Mouse (Mus musculus) kidney, embryonic 16.5 days (tissue): ENCODE results near the gene Msmo1. TPM values are rescaled to one million over a fixed set of nuclear protein-coding genes. Genes with fewer than 3 reads are reported as not detected.

ENCODE experiments used
- ATAC-seq: fragments of 200-750 bp; cut with Nextera tagmentation; 2 replicates; pipeline ENCODE4 v1.8.0; 2017; ENCODE audit warnings: moderate TSS enrichment; ENCODE audit not compliant: low FRiP score, low TSS enrichment
- H3K27ac ChIP-seq: fragments of 300-500 bp; sonication (generic); 2 replicates; pipeline ENCODE4 v1.5.1; 2014; ENCODE audit warnings: low read length
- H3K27me3 ChIP-seq: fragments of 300-500 bp; sonication (generic); 2 replicates; pipeline ENCODE4 v1.6.1; 2014; ENCODE audit warnings: low read length, control low read depth, mixed read lengths; ENCODE audit not compliant: insufficient read depth
- H3K36me3 ChIP-seq: fragments of 300-500 bp; sonication (generic); 2 replicates; pipeline ENCODE4 v1.6.1; 2014; ENCODE audit warnings: low read length, control low read depth, mixed read lengths; ENCODE audit not compliant: insufficient read depth
- H3K4me1 ChIP-seq: fragments of 300-500 bp; sonication (generic); 2 replicates; pipeline ENCODE4 v1.6.1; 2014; ENCODE audit warnings: low read length, control low read depth, mixed read lengths; ENCODE audit not compliant: insufficient read depth
- H3K4me2 ChIP-seq: fragments of 300-500 bp; sonication (generic); replicated peaks from 2 replicates; pipeline ENCODE4 v1.6.1; 2014; ENCODE audit warnings: low read depth, low read length
- H3K4me3 ChIP-seq: fragments of 300-500 bp; sonication (generic); 2 replicates; pipeline ENCODE4 v1.5.1; 2014; ENCODE audit warnings: mild to moderate bottlenecking, low read length
- H3K9ac ChIP-seq: fragments of 300-500 bp; sonication (generic); replicated peaks from 2 replicates; pipeline ENCODE4 v1.6.1; 2014; ENCODE audit warnings: low read length
- H3K9me3 ChIP-seq: fragments of 300-500 bp; sonication (generic); 2 replicates; pipeline ENCODE4 v1.6.1; 2016; ENCODE audit warnings: low read length, control low read depth
- WGBS: fragments of 180-500 bp; shearing (Covaris S2); extraction: QIAGEN DNeasy Blood & Tissue Kit; methylation state at CpG from one replicate; pipeline ENCODE4 v1.1.7; 2014; 5-methylcytosine and 5-hydroxymethylcytosine counted together
- polyA plus RNA-seq: library from polyadenylated mRNA; unstranded; fragments of >200 nt; fragmentation: Nextera tagmentation; extraction: Ambion mirVana; gene quantifications from 2 replicates; pipeline ENCODE4 v1.2.1, GENCODE M21; 2015

Gene Msmo1
- polyA plus RNA-seq, 1 experiment from 2014 or later: 73.8 TPM

GRCm38 (mm10) chr8:64726190-64726695 is 7.3 kb downstream of the Msmo1 start:
- no peak for ATAC-seq
- H3K9ac ChIP-seq: no peak overlapping the region
- H3K4me2 ChIP-seq: no peak overlapping the region
- H3K27me3 ChIP-seq: no peaks in the 10 kb centered on the region
- 86% methylated on average over 4 of the region's 4 CpGs for WGBS
- 0 out of 2 replicates have a peak, but pooled peaks cover 1% of the 10 kb centered on the region for H3K4me1 ChIP-seq
- no peaks in the 10 kb centered on the region for H3K9me3 ChIP-seq
- peaks cover 54% of the 10 kb centered on the region for H3K36me3 ChIP-seq
- H3K4me3 ChIP-seq: no peak overlapping the region
- H3K27ac ChIP-seq: no peak overlapping the region

GRCm38 (mm10) chr8:64723206-64723605 is 10.4 kb downstream of the Msmo1 start:
- Histone ChIP-seq H3K36me3 (peaks cover 71% of the 10 kb centered on the region), H3K9me3 (no peaks in the 10 kb centered on the region), H3K4me1 (no peaks in the 10 kb centered on the region), H3K4me2 (no peak overlapping the region), H3K4me3 (no peak overlapping the region), H3K27me3 (no peaks in the 10 kb centered on the region), H3K27ac (no peak overlapping the region), H3K9ac (no peak overlapping the region)
- WGBS: 94% methylated on average over 2 of the region's 2 CpGs
- no peak for ATAC-seq

- 85% methylated on average over 7 of the region's 7 CpGs for WGBS
- H3K4me2 ChIP-seq: no peak overlapping the region
- H3K27me3 ChIP-seq: no peaks in the 10 kb centered on the region
- H3K9me3 ChIP-seq: no peaks in the 10 kb centered on the region
- no peak overlapping the region for H3K4me3 ChIP-seq
- H3K9ac ChIP-seq: no peak overlapping the region
- no peaks in the 10 kb centered on the region for H3K4me1 ChIP-seq
- no peak for ATAC-seq
- no peak overlapping the region for H3K27ac ChIP-seq
- H3K36me3 ChIP-seq: peaks cover 56% of the 10 kb centered on the region
Observed at GRCm38 (mm10) chr8:64717868-64718267, 15.7 kb downstream of the Msmo1 start.

GRCm38 (mm10) chr8:64712499-64712898 is 21.1 kb downstream of the Msmo1 start:
- H3K9me3 ChIP-seq: no peaks in the 10 kb centered on the region
- H3K9ac ChIP-seq: no peak overlapping the region
- no peak overlapping the region for H3K27ac ChIP-seq
- no peaks in the 10 kb centered on the region for H3K4me1 ChIP-seq
- WGBS: 88% methylated on average over 7 of the region's 7 CpGs
- peaks cover 13% of the 10 kb centered on the region for H3K36me3 ChIP-seq
- no peak overlapping the region for H3K4me2 ChIP-seq
- ATAC-seq: no peak
- no peak overlapping the region for H3K4me3 ChIP-seq
- H3K27me3 ChIP-seq: no peaks in the 10 kb centered on the region

GRCm38 (mm10) chr8:64711544-64711943 is 22.0 kb downstream of the Msmo1 start:
- Histone ChIP-seq H3K27me3 (no peaks in the 10 kb centered on the region), H3K9ac (no peak overlapping the region), H3K27ac (no peak overlapping the region), H3K4me3 (no peak overlapping the region), H3K36me3 (peaks cover 6% of the 10 kb centered on the region; the same call in 1 of the 2 replicates), H3K4me1 (no peaks in the 10 kb centered on the region), H3K9me3 (no peaks in the 10 kb centered on the region), H3K4me2 (no peak overlapping the region)
- WGBS: 33% methylated on average over 1 of the region's 1 CpGs
- no peak for ATAC-seq

GRCm38 (mm10) chr8:64707481-64707880 is 26.1 kb downstream of the Msmo1 start:
- no peaks in the 10 kb centered on the region for H3K36me3 ChIP-seq
- H3K9ac ChIP-seq: no peak overlapping the region
- no peaks in the 10 kb centered on the region for H3K4me1 ChIP-seq
- H3K27ac ChIP-seq: no peak overlapping the region
- ATAC-seq: no peak
- no peak overlapping the region for H3K4me3 ChIP-seq
- H3K9me3 ChIP-seq: no peaks in the 10 kb centered on the region
- no peaks in the 10 kb centered on the region for H3K27me3 ChIP-seq
- no peak overlapping the region for H3K4me2 ChIP-seq

- no peaks in the 10 kb centered on the region for H3K27me3 ChIP-seq
- no peak overlapping the region for H3K4me3 ChIP-seq
- WGBS: 92% methylated on average over 1 of the region's 1 CpGs
- H3K36me3 ChIP-seq: no peaks in the 10 kb centered on the region
- H3K4me2 ChIP-seq: no peak overlapping the region
- no peak for ATAC-seq
- H3K27ac ChIP-seq: no peak overlapping the region
- no peaks in the 10 kb centered on the region for H3K4me1 ChIP-seq
- H3K9ac ChIP-seq: no peak overlapping the region
- H3K9me3 ChIP-seq: no peaks in the 10 kb centered on the region
Observed at GRCm38 (mm10) chr8:64703191-64703590, 30.4 kb downstream of the Msmo1 start.

- Histone ChIP-seq H3K27ac (peak within 1 kb of the TSS; percentile 77), H3K9ac (peak within 1 kb of the TSS; percentile 76), H3K4me2 (peak within 1 kb of the TSS; percentile 93), H3K4me1 (0 out of 2 replicates have a peak, but pooled peaks cover 7% of the 10 kb centered on the region), H3K27me3 (no peaks in the 10 kb centered on the region), H3K36me3 (no peaks in the 10 kb centered on the region), H3K9me3 (no peaks in the 10 kb centered on the region), H3K4me3 (peak within 1 kb of the TSS; percentile 66)
- peak; percentile 99 for ATAC-seq
- WGBS: under 1% methylated on average over 52 of the region's 54 CpGs
Observed at GRCm38 (mm10) chr8:64692651-64693201, 40.9 kb downstream of the Msmo1 start, which contains the start of gene Cpe. Cpe (minus strand) TSS chr8:64693054.

- no peak for ATAC-seq
- H3K27me3 ChIP-seq: no peaks in the 10 kb centered on the region
- peak overlapping the region; percentile 76 for H3K9ac ChIP-seq
- 0 out of 2 replicates have a peak, but pooled peaks cover 7% of the 10 kb centered on the region for H3K4me1 ChIP-seq
- H3K27ac ChIP-seq: no peak overlapping the region
- H3K9me3 ChIP-seq: no peaks in the 10 kb centered on the region
- peak overlapping the region; percentile 66 for H3K4me3 ChIP-seq
- WGBS: 17% methylated on average over 16 of the region's 16 CpGs
- peak overlapping the region; percentile 93 for H3K4me2 ChIP-seq
- no peaks in the 10 kb centered on the region for H3K36me3 ChIP-seq
Observed at GRCm38 (mm10) chr8:64691591-64692401, 41.8 kb downstream of the Msmo1 start.

- Histone ChIP-seq H3K9ac (no peak overlapping the region), H3K4me2 (no peak overlapping the region), H3K27ac (no peak overlapping the region), H3K4me3 (no peak overlapping the region), H3K9me3 (no peaks in the 10 kb centered on the region), H3K27me3 (no peaks in the 10 kb centered on the region), H3K4me1 (0 out of 2 replicates have a peak, but pooled peaks cover 7% of the 10 kb centered on the region), H3K36me3 (no peaks in the 10 kb centered on the region)
- WGBS: 85% methylated on average over 6 of the region's 6 CpGs
- no peak for ATAC-seq
Observed at GRCm38 (mm10) chr8:64690845-64691244, 42.7 kb downstream of the Msmo1 start.
